Mouse (Mus musculus) C2C12 (cell line): Measurements from ENCODE around the gene Lgals3bp. TPM values are rescaled to one million over a fixed set of nuclear protein-coding genes. Genes with fewer than 3 reads are reported as not detected.

ENCODE experiments used
- H3K27me3 ChIP-seq: one replicate; pipeline ENCODE4 v1.6.1; 2011; ENCODE audit not compliant: control insufficient read depth, insufficient read depth, insufficient read length
- H3K36me3 ChIP-seq: one replicate; pipeline ENCODE4 v1.6.1; 2011; ENCODE audit not compliant: control insufficient read depth, insufficient read depth
- H3K4me3 ChIP-seq: one replicate; pipeline ENCODE4 v1.5.1; 2011; ENCODE audit warnings: mild to moderate bottlenecking, control low read depth; ENCODE audit not compliant: poor library complexity, insufficient read depth, severe bottlenecking
- H3K79me2 ChIP-seq: one replicate; pipeline ENCODE4 v1.6.1; 2011; ENCODE audit not compliant: control insufficient read depth, insufficient read depth
- H3K79me3 ChIP-seq: one replicate; pipeline ENCODE4 v1.6.1; 2011; ENCODE audit warnings: low read depth, control low read depth
- H3ac ChIP-seq: one replicate; pipeline ENCODE3; 2011; ENCODE audit warnings: low read depth; ENCODE audit not compliant: control insufficient read depth, insufficient read length
- CEBPB ChIP-seq: IDR thresholded peaks from one replicate; pipeline ENCODE4 v1.6.1; 2011; ENCODE audit warnings: low read depth, mild to moderate bottlenecking, control low read depth, moderate library complexity
- CTCF ChIP-seq: IDR thresholded peaks from one replicate; pipeline ENCODE4 v1.5.1; 2011; ENCODE audit not compliant: control insufficient read depth, insufficient read depth, insufficient read length
- FOSL1 ChIP-seq: IDR thresholded peaks from one replicate; pipeline ENCODE4 v1.8.0; 2011; ENCODE audit warnings: mild to moderate bottlenecking, low read length; ENCODE audit not compliant: poor library complexity, insufficient read depth, severe bottlenecking
- MAX ChIP-seq: IDR thresholded peaks from one replicate; pipeline ENCODE4 v1.6.1; 2011; ENCODE audit warnings: mild to moderate bottlenecking, control low read depth
- MYOD1 ChIP-seq: IDR thresholded peaks from one replicate; pipeline ENCODE4 v1.6.1; 2011; ENCODE audit warnings: low read depth; ENCODE audit not compliant: control insufficient read depth, insufficient read length
- MYOG ChIP-seq: IDR thresholded peaks from one replicate; pipeline ENCODE4 v1.6.1; 2011; ENCODE audit not compliant: control insufficient read depth, insufficient read length; ENCODE audit errors: extremely low read depth
- USF1 ChIP-seq: IDR thresholded peaks from one replicate; pipeline ENCODE4 v1.6.1; 2011; ENCODE audit warnings: low read depth, mild to moderate bottlenecking, control low read depth, moderate library complexity
- polyA plus RNA-seq: library from polyadenylated mRNA; unstranded; fragments of >200 nt; fragmentation: generic; extraction: Trizol; gene quantifications from one replicate; pipeline ENCODE4 v1.2.1, GENCODE M21; 2012; ENCODE audit warnings: missing spikeins

Lgals3bp gene
- polyA plus RNA-seq, 1 experiment: 6.6 TPM

DNA sequence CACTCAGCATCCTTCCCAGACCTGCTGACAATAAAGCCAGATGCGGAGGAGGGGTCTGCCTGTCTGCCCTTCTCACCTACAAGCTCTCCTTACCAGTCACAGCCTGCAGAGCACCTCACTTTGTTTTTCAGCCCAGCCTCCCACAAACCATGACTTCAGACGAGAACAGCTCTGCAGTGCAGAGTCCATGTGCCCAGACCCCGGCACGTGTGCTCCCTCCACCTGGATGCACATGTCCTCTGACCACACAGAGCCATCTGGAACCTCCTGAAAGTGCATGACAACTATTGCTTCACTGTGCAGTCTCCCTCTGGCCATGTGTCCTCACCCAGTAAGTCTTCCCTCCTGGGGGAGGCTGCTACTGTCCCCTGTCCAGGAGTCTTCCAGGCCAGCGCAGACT is 12.4 kb upstream of the Lgals3bp start:
- H3K36me3 ChIP-seq: peaks cover 26% of the 10 kb centered on the region
- TF ChIP-seq USF1: no peak
- TF ChIP-seq MYOG: no peak
- TF ChIP-seq MYOD1: no peak
- no peak for TF ChIP-seq MAX
- TF ChIP-seq CTCF: no peak
- no peak for TF ChIP-seq CEBPB
- no peak for TF ChIP-seq FOSL1
- H3ac ChIP-seq: no peak overlapping the region
- H3K27me3 ChIP-seq: no peaks in the 10 kb centered on the region
- H3K79me3 ChIP-seq: peaks cover 11% of the 10 kb centered on the region
- peaks cover 28% of the 10 kb centered on the region for H3K79me2 ChIP-seq
- no peak overlapping the region for H3K4me3 ChIP-seq

DNA sequence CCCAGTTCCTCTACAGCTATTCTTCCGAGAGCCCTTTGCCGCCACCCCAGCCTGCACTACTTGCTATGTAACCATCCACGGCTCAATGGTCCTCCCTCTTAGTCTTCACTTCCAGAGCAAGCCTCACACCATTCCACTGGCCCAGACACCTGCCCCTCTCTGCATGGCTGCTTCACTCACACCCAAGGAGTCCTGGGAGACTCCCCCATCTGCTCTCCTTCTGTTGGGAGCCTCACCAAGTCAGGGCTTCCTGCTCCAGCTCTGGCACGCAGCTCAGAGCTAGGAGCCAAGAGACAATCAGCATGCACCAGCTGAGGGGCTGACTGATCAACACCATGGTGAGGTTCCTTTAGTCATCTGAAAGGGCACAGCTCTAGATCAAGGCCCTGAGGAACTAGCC is 11.2 kb upstream of the Lgals3bp start:
- Histone ChIP-seq H3ac (no peak overlapping the region), H3K79me2 (peaks cover 21% of the 10 kb centered on the region), H3K79me3 (peaks cover 6% of the 10 kb centered on the region), H3K36me3 (peaks cover 29% of the 10 kb centered on the region), H3K4me3 (no peak overlapping the region), H3K27me3 (no peaks in the 10 kb centered on the region)
- TF ChIP-seq CEBPB (no peak), FOSL1 (no peak), MYOG (no peak), CTCF (no peak), MYOD1 (no peak), MAX (no peak), USF1 (no peak)

GRCm38 (mm10) chr11:118412601-118413000 is 10.7 kb upstream of the Lgals3bp start:
- H3ac ChIP-seq: no peak overlapping the region
- TF ChIP-seq MAX: no peak
- TF ChIP-seq MYOD1: no peak
- TF ChIP-seq USF1: no peak
- TF ChIP-seq MYOG: no peak
- TF ChIP-seq FOSL1: no peak
- TF ChIP-seq CEBPB: no peak
- TF ChIP-seq CTCF: no peak
- peaks cover 2% of the 10 kb centered on the region for H3K79me3 ChIP-seq
- H3K27me3 ChIP-seq: no peaks in the 10 kb centered on the region
- no peak overlapping the region for H3K4me3 ChIP-seq
- peaks cover 17% of the 10 kb centered on the region for H3K79me2 ChIP-seq
- H3K36me3 ChIP-seq: peaks cover 29% of the 10 kb centered on the region

DNA sequence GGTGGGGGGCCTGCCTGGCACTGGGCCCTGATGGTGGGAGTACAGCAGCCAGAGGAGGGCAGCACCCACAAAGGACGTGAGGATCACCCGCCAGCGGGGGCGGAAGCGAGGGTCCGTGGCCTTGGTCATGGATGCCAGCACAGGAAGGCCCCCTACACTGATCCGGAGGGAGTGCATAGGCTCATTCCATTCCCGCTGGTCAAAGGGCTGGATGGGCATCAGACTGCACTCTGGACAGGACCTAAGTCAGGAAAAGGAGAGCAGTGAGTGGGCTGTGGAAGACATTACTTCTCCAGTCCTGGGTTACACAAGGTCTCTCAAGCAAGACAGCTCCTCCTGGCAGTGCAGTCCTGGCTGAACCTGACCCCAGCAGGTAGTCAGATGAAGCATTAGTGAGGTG is 9.4 kb upstream of the Lgals3bp start:
- Histone ChIP-seq H3K4me3 (no peak overlapping the region), H3ac (no peak overlapping the region), H3K27me3 (no peaks in the 10 kb centered on the region), H3K79me3 (no peaks in the 10 kb centered on the region), H3K36me3 (peaks cover 31% of the 10 kb centered on the region), H3K79me2 (peaks cover 6% of the 10 kb centered on the region)
- TF ChIP-seq MAX (no peak), CTCF (no peak), MYOG (no peak), MYOD1 (no peak), FOSL1 (no peak), CEBPB (no peak), USF1 (no peak)

- Histone ChIP-seq H3K36me3 (peaks cover 31% of the 10 kb centered on the region), H3K4me3 (no peak overlapping the region), H3K79me3 (no peaks in the 10 kb centered on the region)
Measured at GRCm38 (mm10) chr11:118410479-118410878, 8.6 kb upstream of the Lgals3bp start.

More at GRCm38 (mm10) chr11:118410479-118410878, 8.6 kb upstream of the Lgals3bp start:
- no peak overlapping the region for H3ac ChIP-seq
- no peak for TF ChIP-seq FOSL1
- TF ChIP-seq MYOD1: no peak
- TF ChIP-seq CTCF: no peak
- TF ChIP-seq USF1: no peak
- TF ChIP-seq MAX: no peak
- TF ChIP-seq CEBPB: no peak
- no peak for TF ChIP-seq MYOG
- H3K79me2 ChIP-seq: no peaks in the 10 kb centered on the region
- no peaks in the 10 kb centered on the region for H3K27me3 ChIP-seq
